Mouse (Mus musculus) frontal cortex, postnatal 14 days (tissue): ENCODE measurements around the gene Engase.

Experiments
- DNase-seq, 2 experiments: peaks; one replicate each; pipeline ENCODE4 v3.0.0; 2022; ENCODE audit warnings: low spot score in 2 of 2

Engase gene

GRCm38 (mm10) chr11:118486881-118487772 is 10.5 kb downstream of the Engase start:
- peak in 1 of 2 experiments; percentile 7 for DNase-seq

- DNase-seq: no peak
Measured at GRCm38 (mm10) chr11:118488191-118488906, 11.7 kb downstream of the Engase start.

DNA sequence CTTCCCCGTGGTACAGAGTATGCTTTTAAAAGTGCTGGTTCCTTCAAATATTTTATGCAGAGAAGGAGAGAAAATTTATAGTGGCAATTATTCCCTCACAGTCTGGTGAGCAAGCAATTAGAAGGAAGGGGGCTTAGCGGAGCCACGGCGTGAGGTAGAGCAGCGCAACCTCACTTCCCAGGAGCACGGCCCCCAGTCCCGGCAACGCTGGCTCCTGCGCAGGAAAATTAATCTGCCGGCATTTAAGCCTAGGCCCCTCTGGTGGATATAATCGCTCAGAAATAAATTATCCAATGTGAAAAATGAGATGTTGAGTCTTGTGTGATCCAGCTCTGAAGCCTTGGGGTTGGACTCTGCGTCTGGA is 12.3 kb downstream of the Engase start:
- no peak for DNase-seq

GRCm38 (mm10) chr11:118490566-118491218 is 14.1 kb downstream of the Engase start:
- peak in 1 of 2 experiments; percentile 55 for DNase-seq

DNA sequence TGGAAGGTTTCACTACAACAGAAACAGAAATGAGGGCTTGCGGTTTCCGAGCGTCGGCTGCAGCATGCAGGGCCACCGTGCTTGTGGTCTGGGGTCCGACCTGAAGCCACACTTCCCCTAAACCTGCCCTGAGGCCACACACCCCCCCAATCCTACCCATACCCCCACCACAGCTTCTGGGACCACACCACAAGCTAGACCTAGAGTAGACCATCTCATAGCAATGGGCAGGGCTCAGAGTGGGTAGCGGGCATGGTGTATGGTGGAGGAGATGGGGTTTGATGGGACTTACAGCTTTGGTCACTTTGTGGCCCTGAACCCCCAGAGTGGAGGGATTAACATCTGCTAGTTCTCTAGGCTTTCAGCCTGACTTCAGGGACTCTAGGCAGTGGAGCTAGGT is 14.6 kb downstream of the Engase start:
- DNase-seq: no peak

DNA sequence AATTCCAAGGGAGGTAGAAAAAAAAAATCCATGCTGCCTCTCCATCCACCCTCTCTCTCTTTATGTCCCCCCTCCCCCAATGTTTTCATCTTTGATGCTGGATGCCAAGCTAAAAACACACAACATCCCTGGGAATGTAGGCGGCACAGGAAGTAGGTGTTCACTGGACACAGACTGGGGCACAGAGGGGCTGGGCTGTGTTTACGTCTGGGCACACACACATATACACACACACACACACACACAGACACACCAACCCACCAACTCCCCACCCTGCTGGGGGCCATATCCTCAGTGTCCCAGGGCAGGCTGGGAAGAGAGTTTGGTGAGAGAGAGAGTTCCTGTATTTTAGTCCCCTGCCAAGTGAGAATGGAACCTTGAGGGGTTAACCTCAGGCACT is 16.8 kb downstream of the Engase start:
- DNase-seq: no peak

DNA sequence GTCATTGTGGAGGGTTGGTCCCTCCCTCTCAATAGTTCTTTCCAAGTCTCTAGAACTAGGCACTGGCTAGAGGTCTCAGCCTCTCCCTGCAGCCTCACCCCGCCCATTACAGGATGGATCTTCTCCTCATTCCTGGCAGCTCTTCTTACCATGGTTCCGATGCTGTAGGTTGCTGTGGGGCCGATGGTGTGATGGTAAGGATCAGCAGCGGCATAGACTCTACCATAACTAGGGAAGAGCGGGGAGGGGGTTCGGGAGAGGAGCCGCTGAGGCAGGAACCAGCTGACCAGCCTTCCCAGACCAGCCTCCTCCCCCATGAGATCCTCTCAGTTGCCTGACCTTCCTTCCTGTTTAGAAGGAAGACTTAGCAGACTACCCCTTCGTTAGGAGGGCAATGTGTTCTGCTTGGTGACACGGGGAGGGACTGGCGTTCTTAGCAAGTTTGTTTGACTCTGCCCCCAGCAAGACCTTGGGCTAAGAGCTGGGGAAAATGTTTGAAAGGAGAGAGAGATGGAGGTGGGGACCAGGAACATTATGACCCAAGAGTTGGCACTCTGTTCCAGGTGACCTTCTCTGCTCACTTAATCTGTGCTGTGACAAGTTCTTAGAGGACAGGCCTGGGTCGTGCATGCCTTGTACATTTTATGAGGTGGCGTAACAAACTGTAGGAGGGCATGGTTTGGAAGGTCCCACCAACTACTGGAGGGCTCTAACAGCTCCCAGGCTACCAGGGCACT is 17.5 kb downstream of the Engase start:
- DNase-seq: no peak

DNA sequence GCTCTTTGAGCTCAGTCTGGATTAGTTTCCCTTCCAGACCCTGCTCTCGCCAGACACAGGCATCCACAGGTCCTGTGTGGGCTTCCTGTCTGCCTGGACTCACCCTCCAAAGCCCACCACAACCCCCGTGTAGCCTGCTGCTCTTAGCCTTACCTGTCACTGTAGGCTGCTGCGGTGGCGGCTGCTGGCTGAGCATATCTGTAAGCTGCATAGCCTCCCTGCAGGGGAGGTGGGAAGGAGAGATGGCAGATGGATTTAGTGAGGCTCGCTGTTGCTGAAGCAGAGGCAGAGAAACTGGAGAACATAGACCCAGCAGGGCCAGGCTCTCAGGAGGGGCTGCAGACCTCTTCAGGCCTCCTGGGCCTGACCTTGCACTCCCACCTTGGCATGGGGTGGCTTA is 18.4 kb downstream of the Engase start:
- DNase-seq: no peak

DNA sequence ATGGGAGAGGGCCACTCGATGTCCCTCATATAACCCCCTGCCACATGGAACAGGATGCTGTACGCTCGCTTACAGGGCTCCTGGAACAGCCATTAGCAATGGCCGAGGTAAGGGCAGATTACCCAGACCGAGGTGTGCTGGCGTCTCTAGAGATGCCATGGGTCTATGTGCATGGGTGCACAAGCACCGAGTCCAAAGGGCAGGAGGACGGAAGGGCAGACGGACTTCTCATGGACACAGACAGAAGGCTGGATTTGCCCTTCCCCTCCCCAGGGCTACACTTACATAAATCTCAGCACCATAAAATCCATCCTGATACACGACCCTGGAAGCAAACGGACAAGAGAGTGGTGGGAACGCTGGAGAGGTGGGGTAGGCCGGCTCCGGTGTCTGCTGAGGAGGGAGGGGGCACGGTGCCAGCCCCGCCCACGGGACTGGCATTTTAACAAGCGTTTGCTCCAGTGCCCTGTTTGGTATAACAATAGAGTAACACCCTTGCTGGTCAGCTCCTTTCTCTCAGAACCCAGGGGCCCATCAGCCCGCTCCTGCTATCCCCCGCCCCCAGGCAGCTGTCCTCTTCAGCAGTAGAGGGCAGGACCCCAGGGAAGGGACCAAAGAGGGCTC is 19.5 kb downstream of the Engase start:
- DNase-seq: no peak

DNA sequence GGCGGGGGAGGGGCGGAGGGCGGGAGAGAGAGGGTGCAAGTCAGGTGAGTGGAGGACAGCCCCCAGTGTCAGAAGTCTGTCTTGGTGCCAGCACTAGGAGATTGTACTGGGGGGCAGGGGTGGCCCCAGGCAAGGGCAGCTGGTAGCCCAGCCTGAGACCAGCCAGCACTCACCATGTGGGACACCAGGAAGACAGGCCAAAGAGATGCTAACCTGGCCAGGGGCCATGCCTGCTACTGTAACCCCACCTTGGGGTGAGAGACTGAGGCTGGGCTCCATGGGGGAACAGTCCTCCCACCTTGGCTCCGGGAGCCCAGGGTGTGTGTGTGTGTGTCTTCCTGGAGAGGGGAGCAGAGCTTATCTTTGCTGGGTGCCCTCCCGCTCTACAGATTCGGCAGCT is 26.4 kb downstream of the Engase start:
- DNase-seq: no peak

- DNase-seq: no peak
Measured at GRCm38 (mm10) chr11:118503418-118504179, 27.0 kb downstream of the Engase start.

GRCm38 (mm10) chr11:118504180-118504454 is 27.5 kb downstream of the Engase start:
- DNase-seq: no peak

DNA sequence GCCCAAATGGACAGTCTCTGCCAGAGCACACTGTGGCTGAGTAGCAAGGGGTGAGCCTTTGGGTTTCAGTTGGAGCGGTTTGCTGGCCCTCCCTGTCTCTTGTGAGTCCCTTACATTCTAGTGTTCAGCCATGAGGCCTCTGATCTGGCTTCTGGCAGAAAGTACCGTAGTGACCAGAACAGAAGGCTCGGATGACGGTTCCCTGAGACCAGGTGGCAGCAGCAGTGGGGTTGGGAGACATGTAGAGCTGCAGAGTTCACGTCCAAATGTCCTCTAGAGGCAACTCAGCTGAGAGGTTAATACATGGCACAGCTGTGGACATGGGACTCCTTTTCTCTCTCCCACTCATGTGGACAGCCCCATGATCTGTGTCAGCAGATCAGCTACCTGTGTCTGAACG is 30.5 kb downstream of the Engase start:
- DNase-seq: no peak

- DNase-seq: peak; percentile 54 to 79
Measured at GRCm38 (mm10) chr11:118507904-118508303, 31.3 kb downstream of the Engase start.

GRCm38 (mm10) chr11:118508341-118508740 is 31.7 kb downstream of the Engase start:
- DNase-seq: no peak

DNA sequence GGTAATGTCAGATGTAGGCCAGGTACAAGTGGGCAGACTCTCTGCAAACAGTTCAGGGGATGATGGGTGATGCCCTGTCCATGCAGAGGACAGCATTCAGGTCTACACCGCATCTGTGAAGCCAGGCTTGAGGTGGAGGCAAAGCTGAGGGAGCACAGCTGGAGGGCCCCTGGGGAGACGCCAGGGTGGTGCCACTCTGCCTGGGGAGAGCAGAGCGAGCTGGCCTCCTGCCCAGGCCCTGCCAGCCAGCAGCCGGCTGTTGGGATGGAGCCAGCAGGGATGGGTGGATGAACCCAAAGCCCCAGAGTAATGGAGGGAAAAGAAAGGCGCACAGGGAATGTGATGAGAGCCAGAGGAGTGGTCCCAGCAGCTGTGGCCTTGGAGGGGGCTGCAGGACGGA is 35.2 kb downstream of the Engase start:
- DNase-seq: peak in 1 of 2 experiments; percentile 39

DNA sequence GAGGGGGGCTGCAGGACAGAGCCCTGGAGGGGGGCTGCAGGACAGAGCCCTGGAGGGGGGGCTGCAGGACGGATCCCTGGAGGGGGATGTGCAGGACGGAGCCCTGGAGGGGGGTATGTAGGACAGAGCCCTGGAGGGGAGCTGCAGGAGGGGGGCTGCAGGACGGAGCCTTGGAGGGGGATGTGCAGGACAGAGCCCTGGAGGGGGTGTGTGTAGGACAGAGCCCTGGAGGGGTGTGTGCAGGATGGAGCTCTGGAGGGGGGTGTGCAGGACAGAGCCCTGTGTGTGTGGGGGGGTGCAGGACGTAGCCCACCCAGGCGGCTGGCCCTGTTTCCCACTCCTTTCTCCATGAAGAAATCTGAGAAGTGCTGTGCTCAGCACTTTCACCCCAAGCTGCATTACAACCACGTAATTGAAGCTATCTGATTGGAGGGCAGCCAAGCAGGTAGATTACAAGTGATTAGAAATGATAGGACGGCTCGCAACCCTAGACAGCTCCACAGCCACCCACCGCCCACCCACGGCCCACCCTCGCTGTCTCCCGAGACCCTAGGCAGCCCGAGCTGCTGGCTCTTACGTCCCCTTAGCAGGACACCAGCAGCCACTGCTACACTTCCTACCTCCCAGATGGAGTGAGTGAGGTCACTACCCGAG is 35.8 kb downstream of the Engase start:
- no peak for DNase-seq

DNA sequence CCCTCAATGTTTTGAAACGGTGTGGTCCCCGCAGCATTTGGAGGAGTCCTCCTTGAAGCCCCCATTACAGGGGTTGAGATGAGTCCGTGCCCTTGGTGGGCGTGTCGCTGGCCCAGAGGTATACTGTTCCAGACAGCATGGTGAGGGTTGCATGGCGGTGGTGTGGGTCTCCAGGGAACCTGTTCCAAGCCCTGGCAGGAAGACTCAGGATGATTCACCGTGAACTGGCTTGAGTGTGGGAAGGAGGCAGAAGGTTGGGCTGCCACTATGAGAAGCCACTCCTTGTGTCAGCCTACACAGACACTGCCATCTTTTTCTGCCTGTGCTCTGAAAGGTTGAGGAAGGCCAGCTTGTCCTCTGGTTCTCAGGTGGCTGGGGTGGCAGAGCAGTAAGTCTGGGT is 41.3 kb downstream of the Engase start:
- no peak for DNase-seq

DNA sequence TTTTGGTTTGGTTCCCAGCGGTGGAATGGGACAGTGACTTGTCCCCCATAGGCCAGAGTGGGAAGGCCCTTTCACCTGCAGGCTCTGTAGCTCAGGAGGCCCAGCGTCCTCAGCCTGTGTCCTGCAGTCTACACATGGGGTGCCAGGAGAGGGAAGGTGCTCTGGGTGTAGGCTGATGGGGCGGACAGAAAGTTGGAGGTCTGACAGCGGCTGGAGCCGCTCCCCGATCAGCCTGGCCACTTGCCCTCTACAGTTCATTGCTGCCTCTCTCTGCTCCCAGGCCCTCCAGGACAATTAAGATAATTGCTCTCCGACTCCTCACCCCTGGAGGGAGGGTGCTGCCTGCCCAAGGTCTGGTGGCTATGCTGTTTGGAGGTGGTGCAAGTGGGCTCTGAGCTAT is 42.1 kb downstream of the Engase start:
- no peak for DNase-seq

GRCm38 (mm10) chr11:118520251-118520650 is 43.6 kb downstream of the Engase start:
- no peak for DNase-seq
